Mouse (Mus musculus) ovary, postnatal 10 days (tissue): ENCODE data around the gene Mms22l.
"Not testable (repeated sequence)": the region's sequence is repeated elsewhere in the genome, so short reads cannot be mapped to it uniquely, and the experiment has no call there.

ENCODE experiments used
- DNase-seq: peaks from one replicate; pipeline ENCODE4 v3.0.0; 2022; ENCODE audit warnings: low spot score

Gene Mms22l

DNA sequence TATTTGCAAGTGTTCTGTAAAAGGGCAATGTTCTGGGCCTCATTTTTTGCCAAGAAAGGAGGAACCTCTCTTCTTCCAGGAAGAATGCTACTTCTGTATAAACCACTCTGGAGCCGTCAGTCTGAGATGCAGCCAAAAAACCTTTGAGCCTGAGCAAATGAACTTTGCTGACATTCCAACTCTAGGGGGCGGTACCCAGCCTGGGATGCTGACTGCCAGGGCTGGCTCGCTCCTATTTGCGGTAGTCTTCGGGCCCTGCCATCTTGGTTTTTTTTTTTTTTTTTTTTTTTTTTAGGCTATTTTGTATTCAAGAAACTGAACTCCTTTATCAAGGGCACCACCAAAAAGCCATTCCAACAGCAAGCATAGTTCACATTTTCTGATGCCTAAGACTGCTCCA lies 124.2 kb downstream of the Mms22l start:
- DNase-seq: no peak

DNA sequence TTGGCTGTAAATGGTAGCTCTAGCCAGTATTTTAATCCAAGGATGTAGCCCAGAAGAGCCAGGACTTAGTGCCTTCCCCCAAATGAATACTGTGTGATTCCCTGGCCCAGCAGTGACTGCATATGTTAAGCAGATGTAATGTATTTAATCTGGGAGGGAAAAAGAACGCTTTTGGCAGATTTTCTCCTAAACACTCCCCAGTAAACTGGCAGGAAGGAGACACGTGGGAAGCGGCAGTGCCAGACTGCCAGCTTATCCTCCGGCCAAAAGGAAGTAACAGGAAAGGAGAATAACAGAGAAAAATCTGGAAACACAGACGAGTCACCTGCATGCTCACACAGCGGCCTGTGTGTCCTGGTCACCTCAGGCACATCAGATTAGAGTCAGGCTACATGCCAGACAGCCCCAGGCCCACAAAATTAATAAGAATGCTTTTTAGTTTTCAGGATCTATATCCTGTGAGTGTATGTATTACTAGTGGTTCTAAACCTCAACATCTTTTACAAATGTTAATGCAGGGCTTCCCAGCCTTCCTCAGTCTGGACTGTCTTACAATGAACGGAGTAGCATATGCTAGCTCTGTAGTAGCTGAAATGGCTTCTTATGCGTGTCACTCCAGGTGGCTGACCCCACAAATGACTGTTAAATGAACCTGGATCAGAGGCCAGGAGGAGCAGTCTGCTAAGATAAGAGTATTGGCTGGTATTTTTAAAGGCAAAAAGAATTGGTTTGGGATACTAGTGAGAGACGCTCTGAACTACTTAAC lies 125.4 kb downstream of the Mms22l start:
- DNase-seq: no peak

DNA sequence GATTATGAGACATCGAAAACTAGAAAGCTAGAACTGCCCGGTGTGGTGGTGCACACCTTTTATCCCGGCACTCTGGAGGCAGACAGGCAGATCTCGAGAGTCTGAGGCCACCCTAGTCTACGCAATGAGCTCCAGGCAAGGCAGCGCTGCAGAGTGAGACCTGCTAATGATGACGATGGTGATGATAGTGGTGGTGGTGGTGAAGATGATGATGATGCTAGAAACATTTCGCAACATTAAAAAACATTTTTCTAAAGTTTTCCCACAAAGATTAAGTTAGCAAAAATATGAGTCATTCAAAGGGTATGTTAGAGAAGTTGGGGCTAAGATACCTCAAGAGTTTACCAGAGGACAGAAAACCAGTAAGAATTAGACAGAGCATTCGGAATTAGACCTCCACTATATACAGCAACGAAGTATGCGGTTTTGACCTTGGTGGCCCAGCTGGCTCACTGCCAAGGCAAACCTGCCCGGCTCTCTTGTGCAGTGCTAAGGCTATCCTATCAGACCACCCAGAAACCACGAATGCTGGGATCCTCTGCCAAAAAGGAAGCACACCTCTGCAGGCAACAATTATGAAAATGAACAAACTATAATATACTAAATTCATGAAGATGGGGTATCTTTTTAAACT lies 129.8 kb downstream of the Mms22l start:
- no peak for DNase-seq

DNA sequence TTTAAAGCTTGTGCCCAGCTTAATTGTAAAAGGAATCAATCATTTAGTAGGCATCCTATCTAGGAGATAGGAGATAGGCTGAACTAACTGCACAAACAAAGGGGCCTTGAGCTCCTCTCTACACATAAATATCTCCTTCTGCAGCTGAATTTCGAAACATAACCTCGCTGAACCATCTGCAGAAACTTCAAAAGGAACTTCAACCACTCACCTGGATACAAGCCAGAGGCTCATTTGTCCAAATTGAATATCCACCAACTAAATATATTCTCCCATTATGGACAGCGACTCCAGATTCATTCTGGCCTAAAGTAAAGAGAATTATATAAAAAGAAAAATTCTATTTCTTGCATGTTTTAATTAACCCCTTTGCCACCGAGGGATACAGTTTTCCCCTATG lies 130.4 kb downstream of the Mms22l start:
- DNase-seq: no peak

DNA sequence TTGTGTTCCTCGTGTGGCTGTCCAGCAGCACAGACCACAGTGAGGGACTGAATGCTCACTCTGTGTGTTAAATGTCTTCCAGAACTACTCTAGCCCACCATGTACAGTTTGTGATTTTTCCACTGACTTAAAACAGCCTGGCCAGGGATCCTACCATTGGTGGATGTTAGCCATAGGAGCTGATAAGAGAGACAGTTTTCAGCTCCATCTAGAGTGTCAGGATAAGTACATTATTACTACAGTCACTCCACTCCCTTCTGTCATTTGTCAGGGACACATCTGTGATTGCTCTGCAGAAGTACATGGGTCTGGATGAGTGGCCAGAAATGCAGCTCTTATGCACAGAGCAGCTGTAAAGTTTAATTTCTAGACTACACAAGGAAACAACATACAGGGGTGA lies 131.6 kb downstream of the Mms22l start:
- DNase-seq: no peak

DNA sequence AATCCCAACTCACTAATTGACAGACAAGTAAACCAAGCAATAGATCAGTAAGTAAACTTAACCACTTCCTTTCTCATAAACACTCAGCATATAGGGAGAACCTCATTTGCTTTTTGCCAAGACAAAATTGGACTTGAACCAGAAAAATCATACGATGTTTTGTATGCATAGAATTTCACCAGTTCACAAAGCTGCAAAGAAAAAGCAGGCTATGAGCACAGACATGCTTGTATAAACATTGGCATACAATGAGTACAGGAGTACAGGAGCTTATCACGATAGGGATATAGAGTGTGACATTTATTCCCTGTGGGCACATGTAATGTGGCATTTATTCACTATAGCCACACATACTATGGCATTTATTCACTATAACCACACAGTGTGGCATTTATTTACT lies 134.2 kb downstream of the Mms22l start:
- no peak for DNase-seq

DNA sequence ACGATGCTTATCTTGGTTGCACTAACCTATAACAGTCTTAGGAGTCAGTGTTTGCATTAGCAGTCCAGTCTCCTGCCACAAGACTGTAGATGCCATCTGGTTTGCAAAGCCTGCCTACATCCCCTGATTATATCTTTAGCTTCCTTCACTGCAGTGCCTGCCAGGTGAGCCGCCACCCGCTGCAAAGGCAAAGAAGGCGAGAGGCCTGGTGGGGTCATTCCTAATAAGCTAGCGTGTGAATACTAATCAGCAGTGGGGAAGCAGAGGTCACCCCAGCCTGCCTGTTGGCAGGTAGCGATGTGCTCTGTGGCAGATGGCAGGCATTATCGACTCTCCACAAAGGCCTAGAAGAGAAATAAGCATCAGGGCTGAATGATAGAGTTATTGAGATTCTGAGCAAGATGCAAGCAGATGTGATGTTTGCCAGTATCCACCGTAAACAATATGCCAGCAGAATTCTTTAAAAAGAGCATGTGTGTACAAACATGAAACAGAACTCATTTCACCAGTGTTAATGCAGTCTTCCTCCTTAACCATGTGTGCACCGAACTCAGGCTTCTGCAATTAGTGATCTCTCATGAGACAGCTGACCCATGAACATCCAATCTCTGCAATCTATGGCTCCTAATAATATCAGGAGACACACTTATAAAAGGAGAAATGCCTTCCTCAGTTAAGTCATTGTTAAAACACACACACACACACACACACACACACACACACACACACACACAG lies 135.1 kb downstream of the Mms22l start:
- DNase-seq: no peak

DNA sequence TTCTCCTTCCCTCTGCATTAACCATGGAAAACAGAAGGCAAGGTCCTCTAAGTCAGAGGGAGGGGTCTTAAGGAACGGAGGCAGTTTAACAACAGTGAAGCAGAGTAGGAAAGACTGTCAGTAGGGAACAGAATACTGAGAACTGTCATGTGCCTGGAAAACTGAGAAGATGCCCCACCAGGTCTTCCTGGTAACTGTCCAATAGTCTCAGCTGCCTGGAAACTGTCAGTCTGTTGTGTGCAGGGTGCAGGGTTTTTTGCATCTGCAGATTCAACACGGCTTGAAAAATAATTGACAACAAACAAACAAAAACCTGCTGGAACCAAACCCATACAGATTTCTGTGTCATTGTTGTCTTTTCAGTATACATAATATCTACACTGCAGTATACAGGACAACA lies 146.1 kb downstream of the Mms22l start:
- DNase-seq: no peak

DNA sequence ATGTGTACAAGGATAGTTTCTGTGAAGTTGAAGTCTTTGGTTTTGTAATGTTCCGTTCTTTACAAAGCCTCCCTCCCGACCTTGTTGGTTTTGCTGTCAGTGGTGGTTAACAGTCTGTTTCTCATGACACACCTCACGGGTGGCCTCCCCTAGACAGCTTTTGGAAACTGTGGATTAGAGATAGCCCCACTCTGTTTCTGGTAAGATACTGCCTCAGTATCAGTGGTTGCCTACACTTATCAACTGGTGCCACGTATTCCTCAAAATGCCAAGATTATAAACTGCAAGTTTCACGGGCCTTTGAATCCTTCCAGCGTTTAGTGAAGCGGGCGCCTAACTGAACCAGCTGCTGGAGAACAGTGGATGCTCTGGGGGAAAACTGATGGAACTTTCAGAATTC lies 148.5 kb downstream of the Mms22l start:
- not testable (repeated sequence) for DNase-seq
